Mouse (Mus musculus) ES-E14 (cell line): ENCODE data around the gene Kank1.

ENCODE experiments used
- CHD2 ChIP-seq: IDR thresholded peaks from 2 replicates; pipeline ENCODE4 v1.6.1; 2014; ENCODE audit warnings: mild to moderate bottlenecking, low read depth, low read length, inconsistent platforms
- HCFC1 ChIP-seq: IDR thresholded peaks from 2 replicates; pipeline ENCODE4 v1.6.1; 2012; ENCODE audit warnings: low read length, inconsistent platforms, borderline replicate concordance; ENCODE audit not compliant: insufficient read depth
- ZC3H11A ChIP-seq: IDR thresholded peaks from 2 replicates; pipeline ENCODE4 v1.6.1; 2012; ENCODE audit warnings: low read depth, mild to moderate bottlenecking, inconsistent platforms, low read length, borderline replicate concordance
- ZNF384 ChIP-seq: IDR thresholded peaks from 2 replicates; pipeline ENCODE4 v1.6.1; 2012; ENCODE audit warnings: low read depth, low read length, inconsistent platforms

DNA sequence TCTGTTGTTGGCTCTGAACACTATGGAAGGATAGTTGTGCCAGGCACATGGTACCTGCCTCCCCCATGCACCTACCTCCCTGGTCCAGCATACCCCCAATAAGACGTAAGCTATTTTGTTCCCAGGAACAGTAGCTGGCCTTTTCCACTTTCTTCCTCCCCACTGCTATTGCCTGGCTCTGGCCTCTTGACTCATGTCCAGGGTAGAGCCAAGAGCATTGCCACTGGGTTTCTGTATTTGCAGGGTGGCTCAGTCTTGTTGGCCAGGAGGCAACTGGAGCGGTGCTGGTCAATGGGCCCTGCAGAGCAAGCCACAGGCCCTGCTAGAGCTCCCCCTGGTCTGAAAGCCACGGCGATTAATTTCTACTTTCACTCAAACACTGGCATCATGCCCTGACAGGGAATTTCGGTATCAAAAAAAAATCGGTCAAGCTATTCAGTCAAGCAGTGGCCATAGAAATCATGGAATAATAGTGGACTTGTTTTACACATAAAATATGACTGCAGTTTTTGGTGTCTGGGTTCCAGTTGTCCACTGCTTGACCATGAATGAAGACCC lies 160.0 kb downstream of the Kank1 start:
- no peak for TF ChIP-seq ZNF384
- TF ChIP-seq ZC3H11A, result no peak
- no peak for TF ChIP-seq HCFC1
- TF ChIP-seq CHD2, result no peak
